In the genomic region with DNA sequence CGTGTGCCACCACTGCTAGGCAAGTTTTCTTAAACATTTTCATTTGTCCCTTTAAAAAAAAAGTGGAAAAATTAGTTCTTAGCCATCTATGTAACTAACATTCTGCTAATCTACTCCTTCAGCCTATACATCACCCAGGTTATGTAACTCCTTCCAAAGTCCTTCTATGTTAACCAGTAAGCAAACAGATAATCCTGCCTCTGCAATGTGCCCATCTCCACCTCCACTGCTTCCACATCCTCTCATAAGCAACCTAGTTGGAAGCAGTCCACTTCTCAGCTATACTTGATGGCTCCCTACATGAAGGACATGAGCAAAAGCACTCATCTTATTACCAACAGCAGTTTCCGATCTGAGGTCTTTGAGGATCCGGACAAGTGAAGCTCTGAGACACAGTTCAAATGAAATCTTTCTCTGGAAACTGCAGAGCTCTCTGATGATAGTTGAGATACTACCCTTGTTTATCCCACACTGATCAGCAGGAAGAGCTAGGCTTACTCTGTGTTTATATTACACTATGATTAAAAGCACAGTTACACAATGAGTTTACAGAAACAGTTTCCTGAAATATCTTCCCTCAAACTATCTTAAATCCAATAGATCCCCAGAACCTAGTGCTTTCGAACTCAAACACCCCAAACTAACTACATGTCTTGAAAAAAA, we compare ENCODE assay signal across 29 mouse cellular contexts. TPM values are rescaled to one million over a fixed set of nuclear protein-coding genes. Genes with fewer than 3 reads are reported as not detected.
DNase-seq lines count a peak whose midpoint lies in the region; ATAC-seq lines count a peak whose summit lies in the region.
"Had no signal": no experiment of that assay in that cellular context is flagged by ENCODE, and none has a peak within 500 bp of the region (broad histone marks: within the 10 kb centered on the region; RNA-seq: fewer than 3 reads in every experiment).

No protein-coding gene starts in this region.

- H3K4me2 ChIP-seq in heart, embryonic 12.5 days, result no peak overlapping the region
- no peak overlapping the region for H3K4me2 ChIP-seq in lung, embryonic 16.5 days (ENCODE audit: low read depth, low read length)
- H3K4me2 ChIP-seq: embryonic facial prominence, embryonic 12.5 days; embryonic facial prominence, embryonic 15.5 days; heart, embryonic 11.5 days; heart, embryonic 15.5 days; hindbrain, embryonic 13.5 days had no signal

- peaks cover 3% of the 10 kb centered on the region; the same call in 1 of the 2 replicates for H3K36me3 ChIP-seq in heart, embryonic 12.5 days
- H3K36me3 ChIP-seq in lung, embryonic 16.5 days (ENCODE audit: control insufficient read depth, insufficient read depth, low read length), result no peaks in the 10 kb centered on the region
- H3K36me3 ChIP-seq: embryonic facial prominence, embryonic 12.5 days; embryonic facial prominence, embryonic 15.5 days; heart, embryonic 15.5 days; hindbrain, embryonic 10.5 days; hindbrain, embryonic 13.5 days had no signal

- H3K9me3 ChIP-seq in heart, embryonic 12.5 days (replicated peaks), result no peaks in the 10 kb centered on the region
- no peaks in the 10 kb centered on the region for H3K9me3 ChIP-seq in lung, embryonic 16.5 days (ENCODE audit: control insufficient read depth, low read length)
- H3K9me3 ChIP-seq: embryonic facial prominence, embryonic 12.5 days; embryonic facial prominence, embryonic 15.5 days; G1E; heart, embryonic 15.5 days; hindbrain, embryonic 10.5 days; hindbrain, embryonic 13.5 days had no signal

- 88% methylated on average over 4 of the region's 4 CpGs for WGBS in heart, embryonic 12.5 days
- 66% methylated on average over 4 of the region's 4 CpGs for WGBS in lung, embryonic 16.5 days

- no peaks in the 10 kb centered on the region for H3K4me1 ChIP-seq in heart, embryonic 12.5 days (replicated peaks)
- 0 out of 2 replicates have a peak, but pooled peaks cover 3% of the 10 kb centered on the region for H3K4me1 ChIP-seq in lung, embryonic 16.5 days (replicated peaks; ENCODE audit: control insufficient read depth, insufficient read depth, low read length)
- H3K4me1 ChIP-seq: embryonic facial prominence, embryonic 12.5 days; embryonic facial prominence, embryonic 15.5 days; heart, embryonic 15.5 days; hindbrain, embryonic 10.5 days; hindbrain, embryonic 13.5 days had no signal

- H3K27ac ChIP-seq in heart, embryonic 12.5 days (ENCODE audit: poor library complexity, severe bottlenecking), result no peak overlapping the region
- no peak overlapping the region for H3K27ac ChIP-seq in lung, embryonic 16.5 days (ENCODE audit: low read length)
- H3K27ac ChIP-seq: embryonic facial prominence, embryonic 12.5 days; embryonic facial prominence, embryonic 15.5 days; heart, embryonic 15.5 days; hindbrain, embryonic 10.5 days; hindbrain, embryonic 13.5 days had no signal

- H3K4me3 ChIP-seq in heart, embryonic 12.5 days, result no peak overlapping the region
- no peak overlapping the region for H3K4me3 ChIP-seq in lung, embryonic 16.5 days (ENCODE audit: low read length)
- H3K4me3 ChIP-seq: embryonic facial prominence, embryonic 12.5 days; embryonic facial prominence, embryonic 15.5 days; heart, embryonic 15.5 days; hindbrain, embryonic 10.5 days; hindbrain, embryonic 13.5 days had no signal

- no peak overlapping the region for H3K9ac ChIP-seq in heart, embryonic 12.5 days
- no peak overlapping the region for H3K9ac ChIP-seq in lung, embryonic 16.5 days (ENCODE audit: low read length)
- H3K9ac ChIP-seq: embryonic facial prominence, embryonic 12.5 days; embryonic facial prominence, embryonic 15.5 days; forebrain, postnatal 0 days; heart, embryonic 15.5 days; hindbrain, embryonic 13.5 days had no signal

- ATAC-seq in heart, embryonic 12.5 days (ENCODE audit: insufficient number of reproducible peaks, low FRiP score), result no peak
- ATAC-seq in lung, embryonic 16.5 days (ENCODE audit: low read depth), result peak; percentile 69
- ATAC-seq in megakaryocyte, adult 5-6 weeks (ENCODE audit: poor library complexity, severe bottlenecking), result no peak
- ATAC-seq: forebrain, embryonic 14.5 days; forebrain, postnatal 0 days; hindbrain, embryonic 16.5 days; Patski had no signal

- no peaks in the 10 kb centered on the region for H3K27me3 ChIP-seq in heart, embryonic 12.5 days (replicated peaks)
- no peaks in the 10 kb centered on the region for H3K27me3 ChIP-seq in lung, embryonic 16.5 days (ENCODE audit: control insufficient read depth, insufficient read depth, low read depth, low read length)
- H3K27me3 ChIP-seq: CH12.LX; embryonic facial prominence, embryonic 12.5 days; embryonic facial prominence, embryonic 15.5 days; heart, embryonic 15.5 days; hindbrain, embryonic 13.5 days; Patski had no signal

- peak; percentile 41 for DNase-seq in heart, adult 11 months
- no peak for DNase-seq in lung, adult 18-20 months
- peak; percentile 4 for DNase-seq in right cerebral cortex, adult 18-20 months
- no peak for DNase-seq in right cerebral cortex, postnatal 4 days
- DNase-seq: adrenal gland, postnatal 10 days; adrenal gland, postnatal 36 days; B cell, adult 2 months; cerebellum, adult 18-20 months; cerebellum, adult 9-10 months; cerebellum, postnatal 14 days; forebrain, postnatal 0 days; gastrocnemius, postnatal 10 days; gastrocnemius, postnatal 36 days; heart, postnatal 10 days; heart, postnatal 36 days had no signal

RNA-seq across cellular contexts. Expression of a gene that starts 9.2 kb away (rescaled TPM):
- 27.5 and 30.1 TPM in 2 replicates for polyA plus RNA-seq in heart, embryonic 12.5 days (2016; fragmentation: Nextera tagmentation; extraction: Ambion mirVana)
- 48.5 and 51.0 TPM in 2 replicates for polyA plus RNA-seq in lung, embryonic 16.5 days (2015; fragmentation: Nextera tagmentation; extraction: Ambion mirVana)
- total RNA-seq in megakaryocyte, adult 5-6 weeks (2015), result 4.6 and 6.2 TPM in 2 replicates
- 18.0 and 20.1 TPM in 2 replicates for total RNA-seq in megakaryocyte, adult 5-6 weeks (2017)

Comparison
In these comparisons a context has a peak if more than half of its experiments do, and no peak if none do; other contexts are left out.
1. DNase-seq: peak in heart, adult 11 months (single experiment) and right cerebral cortex, adult 18-20 months (single experiment); none in lung, adult 18-20 months (0 of 2) and right cerebral cortex, postnatal 4 days (single experiment).